Mouse (Mus musculus): Measurements from ENCODE around the gene Gm44805. TPM values are rescaled to one million over a fixed set of nuclear protein-coding genes. Genes with fewer than 3 reads are reported as not detected.
A peak's percentile ranks its signal among the peaks of the same experiment; 100 is the strongest.

Gene Gm44805
- polyA plus RNA-seq, 1 experiment from 2014 or later, result not detected

DNA sequence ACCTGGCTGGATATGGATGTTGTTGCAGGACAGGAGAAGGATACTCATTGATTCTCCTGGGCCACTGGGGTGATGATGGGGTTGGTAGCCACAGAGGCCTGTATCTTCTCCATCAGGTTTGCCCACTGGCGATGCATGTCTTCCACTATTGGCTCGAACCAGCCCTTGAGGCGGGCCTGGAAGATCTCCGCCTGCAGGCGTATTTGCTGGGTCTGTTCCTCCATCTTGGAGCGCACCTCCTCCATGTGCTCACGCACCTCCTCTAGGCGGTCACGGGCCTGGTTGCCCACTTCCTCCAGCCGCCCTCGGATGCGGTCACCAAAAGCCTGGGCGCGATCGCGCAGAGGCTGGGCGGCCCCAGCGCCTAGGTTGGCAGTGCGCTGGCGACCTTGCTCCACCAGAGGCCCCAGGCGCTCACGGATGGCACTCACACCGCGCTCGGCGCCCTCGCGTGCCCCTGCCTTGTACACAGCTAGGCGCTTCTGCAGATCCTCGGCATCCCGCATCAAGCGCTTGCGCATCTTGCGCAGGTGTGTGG, 15.2 kb upstream of the Gm44805 start:
- peaks cover 6% of the 10 kb centered on the region for H3K36me3 ChIP-seq (ENCODE audit: control insufficient read depth, insufficient read depth, low read length)
- no peaks in the 10 kb centered on the region for H3K27me3 ChIP-seq (ENCODE audit: control insufficient read depth, insufficient read depth, low read length)
- H3K4me2 ChIP-seq, result no peak overlapping the region
- H3K4me3 ChIP-seq (ENCODE audit: low read depth, low read length), result no peak overlapping the region
- peaks cover 48% of the 10 kb centered on the region for H3K4me1 ChIP-seq (ENCODE audit: control insufficient read depth, insufficient read depth, low read length)
- H3K27ac ChIP-seq (ENCODE audit: low read depth, low read length), result 0 out of 2 replicates have a peak overlapping the region, but pooled peaks have one; percentile 88
- WGBS (ENCODE audit: insufficient replicate concordance), result 86% methylated on average over 34 of the region's 34 CpGs
- no peaks in the 10 kb centered on the region for H3K9me3 ChIP-seq (replicated peaks; ENCODE audit: control insufficient read depth, low read length)
- ATAC-seq (replicated peaks; ENCODE audit: insufficient number of reproducible peaks, low FRiP score, low TSS enrichment), result no peak
- no peak overlapping the region for H3K9ac ChIP-seq (ENCODE audit: low read depth, low read length)

GRCm38 (mm10) chr7:19695881-19696280, 14.7 kb upstream of the Gm44805 start:
- H3K9me3 ChIP-seq (replicated peaks; ENCODE audit: control insufficient read depth, low read length), result no peaks in the 10 kb centered on the region
- H3K9ac ChIP-seq (ENCODE audit: low read depth, low read length), result no peak overlapping the region
- no peak overlapping the region for H3K4me3 ChIP-seq (ENCODE audit: low read depth, low read length)
- ATAC-seq (replicated peaks; ENCODE audit: insufficient number of reproducible peaks, low FRiP score, low TSS enrichment), result no peak
- WGBS (ENCODE audit: insufficient replicate concordance), result 58% methylated on average over 6 of the region's 6 CpGs
- H3K4me2 ChIP-seq, result no peak overlapping the region
- no peaks in the 10 kb centered on the region for H3K27me3 ChIP-seq (ENCODE audit: control insufficient read depth, insufficient read depth, low read length)
- H3K4me1 ChIP-seq (ENCODE audit: control insufficient read depth, insufficient read depth, low read length), result peaks cover 44% of the 10 kb centered on the region
- peaks cover 6% of the 10 kb centered on the region for H3K36me3 ChIP-seq (ENCODE audit: control insufficient read depth, insufficient read depth, low read length)
- 0 out of 2 replicates have a peak overlapping the region, but pooled peaks have one; percentile 88 for H3K27ac ChIP-seq (ENCODE audit: low read depth, low read length)

GRCm38 (mm10) chr7:19695213-19695594, 14.0 kb upstream of the Gm44805 start:
- Histone ChIP-seq H3K36me3 (ENCODE audit: control insufficient read depth, insufficient read depth, low read length) (peaks cover 6% of the 10 kb centered on the region), H3K27ac (ENCODE audit: low read depth, low read length) (peak overlapping the region; percentile 88), H3K4me3 (ENCODE audit: low read depth, low read length) (no peak overlapping the region), H3K9ac (ENCODE audit: low read depth, low read length) (no peak overlapping the region), H3K27me3 (ENCODE audit: control insufficient read depth, insufficient read depth, low read length) (no peaks in the 10 kb centered on the region), H3K9me3 (replicated peaks; ENCODE audit: control insufficient read depth, low read length) (no peaks in the 10 kb centered on the region), H3K4me2 (peak overlapping the region; percentile 25), H3K4me1 (ENCODE audit: control insufficient read depth, insufficient read depth, low read length) (peaks cover 38% of the 10 kb centered on the region)
- ATAC-seq (replicated peaks; ENCODE audit: insufficient number of reproducible peaks, low FRiP score, low TSS enrichment), result no peak
- 6% methylated on average over 8 of the region's 8 CpGs for WGBS (ENCODE audit: insufficient replicate concordance)

GRCm38 (mm10) chr7:19694336-19695212, 13.4 kb upstream of the Gm44805 start:
- 68% methylated on average over 10 of the region's 10 CpGs for WGBS (ENCODE audit: insufficient replicate concordance)
- Histone ChIP-seq H3K36me3 (ENCODE audit: control insufficient read depth, insufficient read depth, low read length) (peaks cover 6% of the 10 kb centered on the region), H3K9ac (ENCODE audit: low read depth, low read length) (no peak overlapping the region), H3K4me2 (peak overlapping the region; percentile 25), H3K9me3 (replicated peaks; ENCODE audit: control insufficient read depth, low read length) (no peaks in the 10 kb centered on the region), H3K27me3 (ENCODE audit: control insufficient read depth, insufficient read depth, low read length) (no peaks in the 10 kb centered on the region), H3K27ac (ENCODE audit: low read depth, low read length) (peak overlapping the region; percentile 88), H3K4me3 (ENCODE audit: low read depth, low read length) (no peak overlapping the region), H3K4me1 (ENCODE audit: control insufficient read depth, insufficient read depth, low read length) (peaks cover 38% of the 10 kb centered on the region)
- no peak for ATAC-seq (replicated peaks; ENCODE audit: insufficient number of reproducible peaks, low FRiP score, low TSS enrichment)

DNA sequence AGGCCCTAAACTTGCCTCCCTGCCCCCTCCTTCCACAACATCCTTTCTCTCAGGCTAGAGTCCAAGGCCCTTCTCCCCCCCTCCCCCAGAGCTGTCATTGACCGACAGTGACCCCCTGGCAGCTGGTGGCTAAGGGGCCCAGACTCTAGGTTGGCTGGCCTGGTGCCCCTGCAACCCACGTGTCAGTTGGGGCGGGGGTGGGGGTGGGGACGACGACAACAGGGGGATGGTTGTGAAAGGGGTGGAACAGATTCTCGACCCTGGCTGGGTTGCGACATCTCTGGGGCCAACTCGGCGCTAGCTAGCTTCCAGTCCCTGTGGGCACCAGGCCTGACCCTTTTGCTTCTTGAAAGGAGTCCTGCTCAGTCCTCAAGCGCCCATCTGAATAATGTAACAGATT, 12.2 kb upstream of the Gm44805 start:
- peak overlapping the region; percentile 22; the same call in 1 of the 2 replicates for H3K4me2 ChIP-seq
- 24% methylated on average over 10 of the region's 10 CpGs for WGBS (ENCODE audit: insufficient replicate concordance)

DNA sequence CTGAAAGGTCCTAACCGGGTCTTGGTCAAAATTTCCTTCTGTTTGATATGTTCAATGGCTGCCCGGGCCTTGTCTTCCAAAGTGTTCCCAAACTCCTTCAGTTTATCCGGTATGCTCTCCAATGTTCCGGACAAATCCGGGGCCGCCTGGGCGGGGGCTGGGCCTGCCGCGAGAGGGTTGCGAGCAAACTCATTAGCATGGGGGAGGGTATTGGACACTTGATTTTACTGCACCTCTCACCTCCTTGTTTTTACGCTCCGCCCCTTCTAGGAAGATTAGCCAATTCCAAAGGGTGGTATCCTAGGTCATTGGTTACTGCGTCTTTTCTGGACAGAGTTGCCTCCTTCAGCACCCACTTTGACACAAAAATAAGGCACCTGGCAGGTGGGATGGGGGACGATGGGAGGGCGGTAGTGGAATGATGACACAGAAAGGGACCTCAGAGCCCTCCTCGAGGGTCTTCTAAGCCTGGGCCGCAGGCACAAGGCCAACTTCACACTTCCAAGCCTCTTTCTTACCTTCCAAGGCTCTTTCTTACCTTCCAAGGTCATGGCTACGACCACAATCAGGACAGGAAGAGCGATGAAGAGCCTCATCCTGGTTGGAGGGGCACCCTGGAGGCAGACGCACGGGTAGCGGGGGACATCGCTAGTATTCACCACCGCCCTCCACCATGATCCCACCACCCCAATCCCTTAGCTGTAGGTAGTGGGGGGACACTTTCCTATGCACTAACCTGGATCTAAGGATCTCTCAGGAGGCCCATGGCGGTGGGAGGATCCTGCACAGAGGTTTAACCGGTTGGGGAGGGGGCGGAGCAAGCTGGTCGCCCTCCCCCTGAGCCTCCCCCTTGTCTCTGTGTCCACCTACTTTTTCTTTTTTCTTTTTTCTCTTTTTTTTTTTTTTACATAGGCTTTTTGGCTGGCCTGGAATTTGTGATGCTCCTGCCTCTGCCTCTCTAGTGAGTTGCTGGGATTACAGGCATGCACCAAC, 10.9 kb upstream of the Gm44805 start, which contains the start of gene Apoc1:
Apoc1 (minus strand) TSS at position 788 of the 993 bp plus-strand sequence.
- H3K36me3 ChIP-seq (ENCODE audit: control insufficient read depth, insufficient read depth, low read length), result peaks cover 6% of the 10 kb centered on the region
- peaks cover 32% of the 10 kb centered on the region for H3K4me1 ChIP-seq (ENCODE audit: control insufficient read depth, insufficient read depth, low read length)
- no peak within 1 kb of the TSS for H3K9ac ChIP-seq (ENCODE audit: low read depth, low read length)
- no peak for ATAC-seq (replicated peaks; ENCODE audit: insufficient number of reproducible peaks, low FRiP score, low TSS enrichment)
- peak within 1 kb of the TSS; percentile 54 for H3K27ac ChIP-seq (ENCODE audit: low read depth, low read length)
- peak within 1 kb of the TSS; percentile 29 for H3K4me2 ChIP-seq
- H3K27me3 ChIP-seq (ENCODE audit: control insufficient read depth, insufficient read depth, low read length), result no peaks in the 10 kb centered on the region
- 43% methylated on average over 28 of the region's 28 CpGs for WGBS (ENCODE audit: insufficient replicate concordance)
- no peaks in the 10 kb centered on the region for H3K9me3 ChIP-seq (replicated peaks; ENCODE audit: control insufficient read depth, low read length)
- H3K4me3 ChIP-seq (ENCODE audit: low read depth, low read length), result no peak within 1 kb of the TSS

More for the DNA sequence above, 12.2 kb upstream of the Gm44805 start:
- no peak overlapping the region for H3K4me3 ChIP-seq (ENCODE audit: low read depth, low read length)
- no peaks in the 10 kb centered on the region for H3K27me3 ChIP-seq (ENCODE audit: control insufficient read depth, insufficient read depth, low read length)
- H3K27ac ChIP-seq (ENCODE audit: low read depth, low read length), result peak overlapping the region; percentile 54
- no peak overlapping the region for H3K9ac ChIP-seq (ENCODE audit: low read depth, low read length)
- H3K9me3 ChIP-seq (replicated peaks; ENCODE audit: control insufficient read depth, low read length), result no peaks in the 10 kb centered on the region
- peaks cover 32% of the 10 kb centered on the region for H3K4me1 ChIP-seq (ENCODE audit: control insufficient read depth, insufficient read depth, low read length)
- ATAC-seq (replicated peaks; ENCODE audit: insufficient number of reproducible peaks, low FRiP score, low TSS enrichment), result no peak
- H3K36me3 ChIP-seq (ENCODE audit: control insufficient read depth, insufficient read depth, low read length), result peaks cover 6% of the 10 kb centered on the region

DNA sequence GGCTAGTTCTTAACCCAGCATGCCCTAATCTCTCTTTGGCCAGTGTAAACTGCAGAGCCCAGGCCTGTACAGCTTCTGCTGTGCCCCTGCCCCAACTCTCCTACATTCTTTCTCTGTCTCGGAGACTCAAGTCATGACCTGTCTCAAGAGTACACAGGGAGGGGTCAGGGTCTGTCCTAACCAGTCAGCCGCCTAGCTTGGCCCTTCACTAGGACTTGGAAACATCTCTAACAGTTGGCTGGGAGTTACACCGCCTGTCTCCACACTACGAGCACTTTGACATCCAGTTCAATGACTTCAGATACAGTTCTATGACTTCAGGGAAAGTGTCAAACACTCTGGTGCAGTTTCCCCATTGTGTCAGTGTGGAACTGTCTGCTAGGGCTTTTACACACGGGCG, 10.2 kb upstream of the Gm44805 start:
- 67% methylated on average over 6 of the region's 6 CpGs for WGBS (ENCODE audit: insufficient replicate concordance)
- Histone ChIP-seq H3K27ac (ENCODE audit: low read depth, low read length) (no peak overlapping the region), H3K9me3 (replicated peaks; ENCODE audit: control insufficient read depth, low read length) (no peaks in the 10 kb centered on the region), H3K4me1 (ENCODE audit: control insufficient read depth, insufficient read depth, low read length) (peaks cover 29% of the 10 kb centered on the region), H3K4me3 (ENCODE audit: low read depth, low read length) (no peak overlapping the region), H3K27me3 (ENCODE audit: control insufficient read depth, insufficient read depth, low read length) (no peaks in the 10 kb centered on the region), H3K4me2 (no peak overlapping the region), H3K9ac (ENCODE audit: low read depth, low read length) (no peak overlapping the region), H3K36me3 (ENCODE audit: control insufficient read depth, insufficient read depth, low read length) (peaks cover 3% of the 10 kb centered on the region)
- ATAC-seq (replicated peaks; ENCODE audit: insufficient number of reproducible peaks, low FRiP score, low TSS enrichment), result no peak

- no peak overlapping the region for H3K27ac ChIP-seq (ENCODE audit: low read depth, low read length)
- no peak overlapping the region for H3K4me2 ChIP-seq
- no peaks in the 10 kb centered on the region for H3K27me3 ChIP-seq (ENCODE audit: control insufficient read depth, insufficient read depth, low read length)
- peaks cover 29% of the 10 kb centered on the region for H3K4me1 ChIP-seq (ENCODE audit: control insufficient read depth, insufficient read depth, low read length)
- no peak for ATAC-seq (replicated peaks; ENCODE audit: insufficient number of reproducible peaks, low FRiP score, low TSS enrichment)
- no peak overlapping the region for H3K9ac ChIP-seq (ENCODE audit: low read depth, low read length)
- WGBS (ENCODE audit: insufficient replicate concordance), result 82% methylated on average over 4 of the region's 4 CpGs
- no peaks in the 10 kb centered on the region for H3K36me3 ChIP-seq (ENCODE audit: control insufficient read depth, insufficient read depth, low read length)
- no peaks in the 10 kb centered on the region for H3K9me3 ChIP-seq (replicated peaks; ENCODE audit: control insufficient read depth, low read length)
- no peak overlapping the region for H3K4me3 ChIP-seq (ENCODE audit: low read depth, low read length)
Measured at GRCm38 (mm10) chr7:19690845-19691244, 9.6 kb upstream of the Gm44805 start.

Measured in heart, embryonic 11.5 days (tissue).